Mouse (Mus musculus): ENCODE measurements around the gene Abat. TPM values are rescaled to one million over a fixed set of nuclear protein-coding genes. Genes with fewer than 3 reads are reported as not detected.
A peak's percentile ranks its signal among the peaks of the same experiment; 100 is the strongest.

Gene Abat
- polyA plus RNA-seq, 1 experiment: 5.1 TPM

- H3K27me3 ChIP-seq (ENCODE audit: control insufficient read depth, insufficient read depth, low read length): no peaks in the 10 kb centered on the region
- H3K4me3 ChIP-seq (ENCODE audit: extremely low read depth, insufficient read depth, insufficient read length): no peak overlapping the region
- H3K36me3 ChIP-seq (ENCODE audit: control insufficient read depth, insufficient read depth, low read length): no peaks in the 10 kb centered on the region
- no peaks in the 10 kb centered on the region for H3K4me1 ChIP-seq (ENCODE audit: control insufficient read depth, insufficient read depth, insufficient read length)
- TF ChIP-seq CTCF (IDR thresholded peaks at IDR 0.05; ENCODE audit: extremely low read depth, insufficient read depth, insufficient read length, insufficient replicate concordance): no peak
- TF ChIP-seq POLR2A (IDR thresholded peaks at IDR 0.05; ENCODE audit: low read depth, low read length): no peak
- no peak for DNase-seq (ENCODE audit: low read depth in 1 of 2, low spot score in 2 of 2)
- no peak overlapping the region for H3K27ac ChIP-seq (ENCODE audit: insufficient read depth, low read length)
- WGBS: 62% methylated on average over 3 of the region's 3 CpGs
Measured at GRCm38 (mm10) chr16:8610397-8610796, 97.2 kb downstream of the Abat start.

GRCm38 (mm10) chr16:8612214-8613005 lies 99.2 kb downstream of the Abat start:
- TF ChIP-seq POLR2A (IDR thresholded peaks at IDR 0.05; ENCODE audit: low read depth, low read length) (no peak), CTCF (IDR thresholded peaks at IDR 0.05; ENCODE audit: extremely low read depth, insufficient read depth, insufficient read length, insufficient replicate concordance) (no peak)
- DNase-seq (ENCODE audit: low read depth in 1 of 2, low spot score in 2 of 2): no peak

GRCm38 (mm10) chr16:8613039-8613438 lies 99.8 kb downstream of the Abat start:
- Histone ChIP-seq H3K4me3 (ENCODE audit: extremely low read depth, insufficient read depth, insufficient read length) (no peak overlapping the region), H3K36me3 (ENCODE audit: control insufficient read depth, insufficient read depth, low read length) (no peaks in the 10 kb centered on the region), H3K4me1 (ENCODE audit: control insufficient read depth, insufficient read depth, insufficient read length) (no peaks in the 10 kb centered on the region), H3K27me3 (ENCODE audit: control insufficient read depth, insufficient read depth, low read length) (no peaks in the 10 kb centered on the region), H3K27ac (ENCODE audit: insufficient read depth, low read length) (peak overlapping the region; percentile 30; the same call in 1 of the 2 replicates)
- WGBS: 82% methylated on average over 4 of the region's 4 CpGs
- no peak for TF ChIP-seq CTCF (IDR thresholded peaks at IDR 0.05; ENCODE audit: extremely low read depth, insufficient read depth, insufficient read length, insufficient replicate concordance)
- no peak for TF ChIP-seq POLR2A (IDR thresholded peaks at IDR 0.05; ENCODE audit: low read depth, low read length)
- no peak for DNase-seq (ENCODE audit: low read depth in 1 of 2, low spot score in 2 of 2)

More at GRCm38 (mm10) chr16:8612214-8613005, 99.2 kb downstream of the Abat start:
- Histone ChIP-seq H3K27ac (ENCODE audit: insufficient read depth, low read length) (peak overlapping the region; percentile 30; the same call in 1 of the 2 replicates), H3K27me3 (ENCODE audit: control insufficient read depth, insufficient read depth, low read length) (no peaks in the 10 kb centered on the region), H3K4me3 (ENCODE audit: extremely low read depth, insufficient read depth, insufficient read length) (no peak overlapping the region), H3K4me1 (ENCODE audit: control insufficient read depth, insufficient read depth, insufficient read length) (no peaks in the 10 kb centered on the region), H3K36me3 (ENCODE audit: control insufficient read depth, insufficient read depth, low read length) (no peaks in the 10 kb centered on the region)
- 81% methylated on average over 8 of the region's 8 CpGs for WGBS

GRCm38 (mm10) chr16:8613447-8613846 lies 100.2 kb downstream of the Abat start:
- H3K36me3 ChIP-seq (ENCODE audit: control insufficient read depth, insufficient read depth, low read length): no peaks in the 10 kb centered on the region
- no peaks in the 10 kb centered on the region for H3K4me1 ChIP-seq (ENCODE audit: control insufficient read depth, insufficient read depth, insufficient read length)
- TF ChIP-seq POLR2A (IDR thresholded peaks at IDR 0.05; ENCODE audit: low read depth, low read length) (no peak), CTCF (IDR thresholded peaks at IDR 0.05; ENCODE audit: extremely low read depth, insufficient read depth, insufficient read length, insufficient replicate concordance) (no peak)
- peak overlapping the region; percentile 30; the same call in 1 of the 2 replicates for H3K27ac ChIP-seq (ENCODE audit: insufficient read depth, low read length)
- no peaks in the 10 kb centered on the region for H3K27me3 ChIP-seq (ENCODE audit: control insufficient read depth, insufficient read depth, low read length)
- DNase-seq (ENCODE audit: low read depth in 1 of 2, low spot score in 2 of 2): no peak
- WGBS: 92% methylated on average over 3 of the region's 3 CpGs
- no peak overlapping the region for H3K4me3 ChIP-seq (ENCODE audit: extremely low read depth, insufficient read depth, insufficient read length)

GRCm38 (mm10) chr16:8619659-8620314 lies 106.6 kb downstream of the Abat start:
- Histone ChIP-seq H3K4me3 (ENCODE audit: extremely low read depth, insufficient read depth, insufficient read length) (no peak overlapping the region), H3K27me3 (ENCODE audit: control insufficient read depth, insufficient read depth, low read length) (no peaks in the 10 kb centered on the region), H3K36me3 (ENCODE audit: control insufficient read depth, insufficient read depth, low read length) (no peaks in the 10 kb centered on the region), H3K4me1 (ENCODE audit: control insufficient read depth, insufficient read depth, insufficient read length) (no peaks in the 10 kb centered on the region), H3K27ac (ENCODE audit: insufficient read depth, low read length) (no peak overlapping the region)
- DNase-seq (ENCODE audit: low read depth in 1 of 2, low spot score in 2 of 2): no peak
- WGBS: 84% methylated on average over 10 of the region's 10 CpGs
- TF ChIP-seq CTCF (IDR thresholded peaks at IDR 0.05; ENCODE audit: extremely low read depth, insufficient read depth, insufficient read length, insufficient replicate concordance) (no peak), POLR2A (IDR thresholded peaks at IDR 0.05; ENCODE audit: low read depth, low read length) (no peak)

GRCm38 (mm10) chr16:8620315-8621115 lies 107.3 kb downstream of the Abat start:
- Histone ChIP-seq H3K36me3 (ENCODE audit: control insufficient read depth, insufficient read depth, low read length) (no peaks in the 10 kb centered on the region), H3K27ac (ENCODE audit: insufficient read depth, low read length) (no peak overlapping the region), H3K4me3 (ENCODE audit: extremely low read depth, insufficient read depth, insufficient read length) (no peak overlapping the region), H3K27me3 (ENCODE audit: control insufficient read depth, insufficient read depth, low read length) (no peaks in the 10 kb centered on the region), H3K4me1 (ENCODE audit: control insufficient read depth, insufficient read depth, insufficient read length) (no peaks in the 10 kb centered on the region)
- TF ChIP-seq POLR2A (IDR thresholded peaks at IDR 0.05; ENCODE audit: low read depth, low read length) (no peak), CTCF (IDR thresholded peaks at IDR 0.05; ENCODE audit: extremely low read depth, insufficient read depth, insufficient read length, insufficient replicate concordance) (no peak)
- DNase-seq (ENCODE audit: low read depth in 1 of 2, low spot score in 2 of 2): no peak
- WGBS: 87% methylated on average over 16 of the region's 16 CpGs

Measured in spleen, adult 2 months (tissue).